Mouse (Mus musculus): Measurements from ENCODE around the gene Atp8b4. TPM values are rescaled to one million over a fixed set of nuclear protein-coding genes. Genes with fewer than 3 reads are reported as not detected.

Atp8b4 gene
- total RNA-seq, 4 experiments from 2014 or later: 0.19 to 0.49 (median 0.33) TPM

DNA sequence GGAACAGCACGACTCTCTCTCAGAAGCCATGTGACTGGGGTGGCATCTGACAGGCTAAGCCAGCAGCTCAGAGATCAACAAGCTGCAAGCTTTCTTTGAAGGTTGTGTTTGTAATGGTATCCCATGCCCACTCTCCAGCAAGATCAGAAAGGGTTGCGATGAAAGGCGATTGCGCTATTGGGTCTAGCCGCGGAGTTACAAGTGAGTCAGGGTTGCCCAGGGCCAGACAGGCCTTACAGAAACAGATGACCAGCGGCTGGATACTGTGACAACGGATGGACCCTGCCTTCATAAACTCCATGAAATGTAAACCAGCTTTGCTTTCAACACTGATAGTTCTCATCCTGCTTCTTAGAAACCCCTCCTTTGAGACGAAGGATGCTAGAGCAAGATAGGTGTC, 66.2 kb downstream of the Atp8b4 start:
- no peak for DNase-seq (ENCODE audit: low spot score)

DNA sequence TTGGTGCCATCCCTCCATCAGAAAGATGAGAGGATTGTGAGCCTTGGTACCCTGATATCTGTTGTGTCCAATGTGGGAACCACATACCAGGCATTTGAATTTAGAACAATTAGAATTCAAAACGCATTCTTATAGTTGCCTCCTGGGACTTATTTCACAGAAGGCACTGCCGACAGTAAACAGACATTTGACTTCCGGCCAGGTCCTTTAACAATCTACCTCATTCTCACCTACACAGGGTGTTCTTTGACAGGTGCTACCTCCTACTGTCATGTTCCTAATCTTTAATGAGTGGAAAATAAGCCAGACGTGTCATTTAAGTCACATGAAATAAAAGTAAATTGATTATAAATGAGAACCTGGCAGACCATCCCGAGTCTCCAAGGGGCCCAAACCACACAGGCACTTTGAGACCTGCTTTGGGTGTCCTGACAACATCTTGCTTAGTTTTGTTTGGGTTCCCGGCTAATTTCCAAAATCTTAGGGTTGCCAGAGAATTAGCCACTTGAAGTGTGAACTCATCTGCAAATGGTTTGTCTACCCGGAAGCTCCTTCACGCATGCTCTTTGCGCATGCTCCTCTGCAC, 67.9 kb downstream of the Atp8b4 start:
- DNase-seq (ENCODE audit: low spot score): no peak

GRCm38 (mm10) chr2:126429282-126429681, 71.2 kb downstream of the Atp8b4 start:
- peak; percentile 53 for DNase-seq (ENCODE audit: low spot score)

DNA sequence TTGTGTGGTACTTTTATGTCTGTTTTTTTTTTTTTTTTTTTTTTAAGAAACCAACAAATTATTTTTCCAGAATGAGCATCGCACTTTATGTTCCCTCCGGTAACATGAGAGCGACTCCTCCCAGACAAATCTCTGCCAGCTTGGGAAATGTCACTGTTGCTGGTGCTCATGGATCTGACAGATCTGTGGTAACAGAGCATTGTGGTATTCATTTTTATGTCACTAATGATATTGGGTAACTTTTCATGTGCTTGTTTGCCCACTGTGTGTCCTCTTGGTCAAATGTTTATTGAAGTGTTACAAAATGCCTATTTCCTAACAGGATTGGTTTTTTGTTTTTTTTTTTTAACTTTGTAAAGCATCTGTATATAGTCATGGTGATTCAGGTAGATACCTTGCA, 75.3 kb downstream of the Atp8b4 start:
- DNase-seq (ENCODE audit: low spot score): no peak

DNA sequence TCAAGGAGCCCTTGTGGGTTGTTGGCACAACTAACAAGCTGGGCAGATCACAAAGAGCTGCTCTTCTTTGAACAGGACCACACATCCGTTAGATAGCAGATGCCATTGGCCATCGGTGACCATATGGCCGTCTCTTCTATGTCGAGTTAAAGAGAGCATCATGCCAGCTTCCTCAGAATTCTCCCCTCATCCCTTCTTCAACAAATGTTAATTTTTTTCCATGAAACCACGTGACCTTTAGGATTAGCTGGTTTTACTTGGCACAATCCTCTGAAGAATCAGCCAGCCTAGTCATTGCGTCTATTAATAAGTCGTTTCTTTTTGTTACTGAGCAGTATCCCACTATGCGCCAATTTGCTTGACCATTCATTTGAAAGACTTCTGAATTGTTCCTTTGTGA, 75.8 kb downstream of the Atp8b4 start:
- no peak for DNase-seq (ENCODE audit: low spot score)

GRCm38 (mm10) chr2:126420901-126421300, 79.6 kb downstream of the Atp8b4 start:
- no peak for DNase-seq (ENCODE audit: low spot score)

- no peak for DNase-seq (ENCODE audit: low spot score)
These were observed 81.6 kb downstream of the Atp8b4 start for GRCm38 (mm10) chr2:126418916-126419315.

GRCm38 (mm10) chr2:126416772-126417171, 83.7 kb downstream of the Atp8b4 start:
- DNase-seq (ENCODE audit: low spot score): no peak

DNA sequence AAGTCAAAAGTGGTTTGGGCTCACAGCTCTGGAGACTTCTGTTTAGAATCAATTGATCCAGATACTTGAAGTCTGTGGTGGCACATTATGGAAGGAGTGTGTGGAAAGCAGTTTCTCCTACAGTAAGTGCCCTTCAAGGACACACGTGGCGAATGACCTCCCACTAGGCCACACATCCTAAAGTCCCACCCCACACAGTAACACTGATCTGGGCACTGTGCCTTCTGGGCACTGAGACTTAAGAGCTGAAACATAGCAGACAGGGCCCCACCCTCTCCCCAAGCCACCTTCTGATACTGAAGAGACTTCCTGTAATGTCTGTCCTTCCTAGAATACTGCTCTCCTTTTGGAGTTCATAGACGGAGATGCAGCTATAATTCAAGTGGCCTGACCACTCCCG, 84.5 kb downstream of the Atp8b4 start:
- no peak for DNase-seq (ENCODE audit: low spot score)

DNA sequence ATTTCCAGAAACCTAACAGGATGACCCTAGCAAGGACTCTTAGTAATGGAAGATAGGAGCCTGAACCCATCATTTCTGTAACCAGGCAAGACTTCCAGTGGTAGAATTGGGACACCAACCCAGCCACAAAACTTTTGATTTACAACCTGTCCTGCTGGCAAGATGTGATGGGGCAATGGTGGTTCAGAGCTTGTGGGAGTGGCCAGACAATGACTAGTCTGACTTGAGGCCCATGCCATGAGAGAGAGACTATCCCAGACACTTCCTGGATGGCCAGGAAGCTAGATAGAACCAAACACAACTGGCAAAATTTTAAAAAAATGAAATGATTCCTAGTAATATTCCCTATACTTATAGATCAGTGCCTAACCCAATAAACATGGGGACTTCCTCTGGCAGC, 87.7 kb downstream of the Atp8b4 start:
- DNase-seq (ENCODE audit: low spot score): no peak

DNA sequence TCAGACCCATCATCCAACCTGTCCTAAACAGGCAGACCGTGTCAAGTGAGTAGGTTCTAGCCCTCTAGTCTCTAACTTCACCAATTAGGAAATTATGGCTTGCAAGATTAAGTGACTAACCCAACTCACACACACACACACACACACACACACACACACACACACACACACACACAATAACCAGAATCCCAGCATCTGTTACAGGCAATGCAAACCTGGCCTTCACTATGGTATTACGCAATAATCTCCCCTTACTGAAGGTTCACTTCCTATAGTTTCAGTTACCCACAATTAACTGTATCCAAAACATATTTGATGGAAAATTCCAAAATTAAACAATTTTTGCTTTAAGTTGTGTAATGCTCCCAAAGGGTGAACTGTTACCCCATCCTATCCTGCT, 101.0 kb downstream of the Atp8b4 start:
- DNase-seq (ENCODE audit: low spot score): no peak

GRCm38 (mm10) chr2:126399017-126399416, 101.5 kb downstream of the Atp8b4 start:
- no peak for DNase-seq (ENCODE audit: low spot score)

DNA sequence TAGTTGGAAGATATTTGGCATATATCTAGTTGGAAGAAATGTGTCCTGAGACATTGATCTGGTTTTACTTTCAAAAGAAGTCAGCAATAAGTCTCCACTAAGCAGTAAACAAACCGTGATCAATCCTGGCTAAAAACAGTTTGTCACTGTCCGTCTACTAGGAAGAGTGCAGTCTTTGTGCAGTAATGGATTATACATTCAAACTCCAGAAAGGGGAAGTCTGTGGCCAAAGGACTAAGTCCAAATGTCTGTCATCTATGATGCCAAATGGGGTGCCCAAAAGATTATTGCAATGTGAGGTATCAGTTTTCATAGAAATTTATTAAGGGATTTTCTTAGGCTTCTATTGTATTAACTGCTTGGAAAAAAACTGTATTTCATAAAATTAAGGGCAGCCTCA, 102.3 kb downstream of the Atp8b4 start:
- DNase-seq (ENCODE audit: low spot score): no peak

- DNase-seq (ENCODE audit: low spot score): no peak
These were observed 103.0 kb downstream of the Atp8b4 start for GRCm38 (mm10) chr2:126397513-126397912.

- DNase-seq (ENCODE audit: low spot score): no peak
These were observed 105.5 kb downstream of the Atp8b4 start for GRCm38 (mm10) chr2:126394924-126395323.

DNA sequence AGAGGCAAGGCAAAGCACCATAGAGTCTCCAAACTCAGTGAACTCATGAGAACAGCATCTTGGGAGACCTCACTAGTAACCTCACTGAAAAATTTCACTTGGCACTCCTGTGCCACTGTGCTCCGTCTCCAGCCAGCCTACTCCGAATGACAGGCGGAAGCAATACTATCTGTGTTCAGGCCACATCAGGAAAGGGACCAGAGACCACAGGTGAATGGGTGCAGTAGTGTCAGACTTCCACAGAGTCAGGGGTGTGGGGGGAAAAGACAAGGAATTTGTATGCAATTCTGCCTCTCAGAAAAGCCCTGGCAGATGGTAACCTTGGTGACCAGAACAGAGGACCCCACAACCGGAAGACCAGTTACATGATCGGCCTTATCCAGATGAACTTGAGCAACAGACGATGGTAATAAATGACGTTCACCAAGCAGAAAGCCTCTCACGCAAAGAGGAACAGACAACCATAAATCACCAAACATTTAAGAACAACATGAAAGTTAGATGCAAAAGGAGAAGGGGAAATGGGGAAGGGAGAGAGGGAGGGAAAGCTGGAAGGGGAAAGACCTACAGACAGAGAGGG, 112.9 kb downstream of the Atp8b4 start:
- no peak for DNase-seq (ENCODE audit: low spot score)

DNA sequence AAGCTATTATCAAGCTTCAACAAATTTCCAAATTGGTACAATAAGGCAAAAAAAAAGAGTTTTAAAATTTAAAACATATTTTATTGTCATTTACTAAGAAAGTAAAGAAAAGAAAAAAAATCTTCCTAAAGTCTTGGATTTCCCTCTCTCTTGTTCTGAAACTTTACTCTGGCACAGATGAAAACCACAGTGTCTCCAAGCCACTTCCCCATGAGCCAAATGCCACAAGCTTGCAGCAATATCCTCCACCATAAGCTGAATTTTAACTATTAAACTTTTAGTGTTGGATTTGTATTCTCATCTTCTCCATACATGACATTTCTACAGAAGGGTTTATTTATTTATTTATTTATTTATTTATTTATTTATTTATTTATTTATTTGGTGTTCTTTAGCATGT, 114.4 kb downstream of the Atp8b4 start:
- no peak for DNase-seq (ENCODE audit: low spot score)

DNA sequence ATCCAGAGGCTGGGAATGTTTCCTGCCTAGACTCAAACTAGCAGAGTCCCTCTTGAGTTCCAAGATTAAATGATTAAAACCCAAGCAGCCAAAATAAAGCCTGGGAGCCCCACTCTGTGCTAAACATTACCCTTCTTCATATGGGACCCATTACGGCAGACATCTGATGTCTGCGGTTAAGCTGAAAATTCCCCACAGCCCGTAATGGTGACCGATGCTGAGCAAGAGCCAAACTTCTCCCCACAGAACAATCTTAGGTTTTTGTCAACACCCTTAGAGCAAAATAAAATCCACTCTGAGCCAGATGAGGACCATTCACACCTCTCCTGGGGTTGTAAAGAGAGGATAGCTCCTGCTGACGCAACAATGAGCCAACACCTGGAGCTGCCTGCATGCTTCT, 120.2 kb downstream of the Atp8b4 start:
- no peak for DNase-seq (ENCODE audit: low spot score)

- DNase-seq (ENCODE audit: low spot score): no peak
These were observed 128.8 kb downstream of the Atp8b4 start for GRCm38 (mm10) chr2:126371634-126372033.

GRCm38 (mm10) chr2:126369815-126370214, 130.7 kb downstream of the Atp8b4 start:
- DNase-seq (ENCODE audit: low spot score): no peak

GRCm38 (mm10) chr2:126363745-126364725, 136.4 kb downstream of the Atp8b4 start:
- DNase-seq (ENCODE audit: low spot score): no peak

DNA sequence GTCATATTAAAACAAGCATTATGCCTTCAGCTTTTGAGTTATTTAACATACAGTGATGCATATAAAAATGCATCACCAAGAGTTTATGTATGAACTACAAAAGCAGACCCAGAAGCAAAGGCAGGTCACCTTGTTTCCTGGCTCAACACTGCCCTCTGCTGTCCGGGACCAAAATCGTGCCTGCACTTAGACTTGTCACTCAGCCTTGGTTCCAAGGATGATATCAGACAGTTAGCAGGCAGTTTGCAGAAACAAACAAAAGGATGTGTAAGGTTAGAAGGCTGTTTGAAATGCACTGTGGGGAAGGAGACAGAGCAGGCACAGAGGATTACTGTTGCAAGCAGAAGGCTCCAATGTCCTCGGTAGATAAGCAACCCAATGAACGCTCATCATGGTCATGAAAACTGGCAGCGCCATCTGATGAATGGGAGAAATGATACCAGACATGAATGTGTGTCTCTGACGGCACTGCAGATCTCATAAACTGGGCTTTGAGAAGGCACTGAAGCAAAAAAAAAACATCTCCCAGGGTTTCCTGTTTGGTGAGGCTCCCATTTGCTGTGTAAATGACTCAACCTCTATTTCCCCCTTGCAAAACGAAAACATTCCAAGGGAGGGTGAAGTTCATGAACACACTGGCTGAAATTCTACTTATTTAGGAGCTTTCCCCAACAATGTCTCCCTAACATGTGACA, 137.3 kb downstream of the Atp8b4 start:
- peak; percentile 84 for DNase-seq (ENCODE audit: low spot score)
